Mouse (Mus musculus) c-Kit-positive CD71-negative TER-119-negative erythroid progenitor cells, embryonic 14.5 days (primary cell): ENCODE results near the gene Rab6b.
A peak's percentile ranks its signal among the peaks of the same experiment; 100 is the strongest.
"Not testable (repeated sequence)": the region's sequence is repeated elsewhere in the genome, so short reads cannot be mapped to it uniquely, and the experiment has no call there.

Experiments used
- DNase-seq: peaks from one replicate; pipeline ENCODE4 v3.0.0-alpha.2; 2013; ENCODE audit warnings: low read depth

The Rab6b gene

DNA sequence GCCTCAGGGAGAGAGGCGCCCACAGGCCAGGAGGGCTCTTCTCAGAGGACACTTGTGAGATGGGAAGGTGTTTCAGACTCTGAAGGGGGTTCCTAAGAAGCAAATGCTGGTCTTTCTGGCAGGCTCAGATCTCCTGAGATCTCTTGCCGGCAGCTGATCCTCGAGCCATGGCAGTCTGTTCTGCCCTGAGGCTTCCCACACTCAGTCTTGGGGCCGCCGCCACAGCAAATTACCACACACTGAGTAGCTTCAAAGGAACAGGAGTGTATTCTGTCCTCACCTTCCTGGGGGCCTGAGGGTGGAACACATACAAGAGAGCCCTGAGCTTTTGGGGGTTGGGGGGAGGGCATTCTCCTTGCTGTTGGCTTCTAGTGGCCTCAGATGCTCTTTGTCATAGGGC is 33.8 kb downstream of the Rab6b start:
- DNase-seq = no peak

DNA sequence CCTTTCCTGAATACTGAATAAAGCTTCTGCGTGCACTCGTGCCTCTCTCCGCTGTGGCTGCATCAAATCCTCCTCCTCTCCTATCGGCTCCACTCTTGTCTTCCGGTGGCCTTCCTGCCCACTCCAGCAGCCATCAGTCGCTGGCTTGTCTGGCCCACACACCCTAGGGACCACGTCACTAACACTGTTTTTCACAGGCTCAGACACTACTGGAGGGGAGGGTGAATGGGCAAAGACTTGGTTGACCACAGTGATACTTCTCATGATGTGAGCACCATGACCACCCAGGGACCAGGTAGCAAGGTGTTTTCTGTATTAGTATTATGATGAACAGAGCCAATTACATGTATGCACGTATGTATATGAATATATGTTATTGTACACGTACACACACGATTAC is 34.7 kb downstream of the Rab6b start:
- DNase-seq = no peak

DNA sequence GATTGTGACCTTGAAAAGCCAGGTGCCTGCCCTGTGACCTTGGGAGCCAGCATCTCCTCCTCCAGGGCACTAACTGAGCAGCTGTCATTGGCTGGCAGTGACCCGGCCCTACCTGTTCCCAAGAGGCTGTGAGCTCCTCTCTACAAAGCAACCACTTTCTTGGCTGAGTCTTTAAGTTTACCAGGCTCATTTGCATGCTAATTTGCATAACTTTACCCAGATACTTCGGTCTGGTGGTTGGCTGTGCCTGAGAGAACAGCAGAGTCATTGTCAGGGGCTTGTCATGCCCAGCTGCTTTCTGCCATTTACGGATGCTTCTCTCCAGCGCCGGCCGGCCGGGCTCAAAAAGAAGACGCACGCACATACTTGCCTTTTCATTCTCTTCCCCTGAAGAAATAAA is 35.1 kb downstream of the Rab6b start:
- no peak for DNase-seq

DNA sequence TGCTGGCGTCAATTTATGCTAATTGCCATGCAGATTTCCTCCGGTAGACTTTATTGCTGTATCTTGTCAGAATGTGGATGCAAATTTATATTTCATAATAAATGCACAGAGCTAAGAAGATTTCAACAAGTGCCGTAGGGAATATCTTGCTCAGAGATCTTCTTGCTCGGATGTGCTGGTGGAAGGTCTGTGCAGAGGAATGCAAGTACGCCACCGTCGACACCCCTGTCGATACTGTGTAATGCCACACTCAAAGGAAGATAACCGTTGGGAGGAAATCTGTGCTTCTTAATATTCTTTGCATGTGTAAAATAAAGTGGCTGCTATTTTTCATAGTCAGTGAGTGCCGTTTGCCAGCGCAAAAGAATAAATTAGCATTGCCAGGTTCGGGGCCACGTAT is 35.5 kb downstream of the Rab6b start:
- no peak for DNase-seq

DNA sequence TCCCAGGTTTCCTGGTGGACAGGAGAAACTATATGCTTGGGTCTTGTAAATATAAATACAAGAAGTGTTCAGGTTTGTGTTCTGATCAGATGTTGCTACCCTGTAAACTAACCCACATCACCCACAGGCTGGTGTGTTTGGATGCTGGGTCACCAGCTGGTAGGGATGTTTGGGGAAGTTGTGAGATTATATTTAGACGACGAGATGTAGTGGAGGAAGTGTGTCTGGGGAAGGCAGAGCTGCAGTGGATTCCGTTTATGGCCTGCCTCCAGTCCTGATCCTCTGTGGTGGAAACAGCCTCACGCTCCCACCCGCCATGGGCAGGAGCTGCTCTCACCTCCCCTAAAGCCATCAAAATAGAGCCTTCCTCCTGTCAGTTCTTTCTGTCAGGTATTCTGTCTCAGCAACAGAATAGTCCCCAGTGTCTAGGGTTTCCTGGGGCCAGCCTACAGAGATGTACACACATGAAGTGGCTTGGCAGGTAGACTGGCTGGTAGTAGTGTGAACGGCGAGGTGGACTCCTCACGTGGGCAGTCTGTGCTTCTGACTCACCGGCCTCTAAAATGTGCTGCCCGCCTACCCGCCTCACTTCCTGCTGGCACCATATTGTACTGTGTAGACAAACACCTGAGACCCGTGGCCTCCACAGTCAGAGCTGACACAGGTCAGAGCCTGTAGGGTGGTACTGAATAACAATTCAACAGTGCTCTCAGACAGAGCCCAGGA is 37.6 kb downstream of the Rab6b start:
- no peak for DNase-seq

DNA sequence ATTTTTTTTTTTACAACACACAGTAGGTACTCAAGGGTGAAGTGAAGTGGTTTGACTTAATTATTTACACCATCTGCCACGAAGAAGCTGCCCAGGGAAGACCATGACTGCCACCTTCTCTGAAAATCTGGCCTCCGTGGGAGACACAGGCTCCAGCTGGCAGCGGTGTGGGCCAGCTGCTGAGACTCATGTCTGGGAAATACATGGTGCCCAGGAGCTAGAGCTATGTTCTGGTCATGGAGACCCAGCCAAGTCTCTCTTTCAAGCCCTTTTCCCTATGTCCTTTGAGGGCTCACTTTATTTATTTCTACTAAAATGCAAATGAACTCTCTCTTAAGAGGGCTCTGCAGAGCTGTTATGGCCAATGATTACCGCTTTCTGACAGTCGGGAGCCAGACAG is 41.7 kb downstream of the Rab6b start:
- no peak for DNase-seq

DNA sequence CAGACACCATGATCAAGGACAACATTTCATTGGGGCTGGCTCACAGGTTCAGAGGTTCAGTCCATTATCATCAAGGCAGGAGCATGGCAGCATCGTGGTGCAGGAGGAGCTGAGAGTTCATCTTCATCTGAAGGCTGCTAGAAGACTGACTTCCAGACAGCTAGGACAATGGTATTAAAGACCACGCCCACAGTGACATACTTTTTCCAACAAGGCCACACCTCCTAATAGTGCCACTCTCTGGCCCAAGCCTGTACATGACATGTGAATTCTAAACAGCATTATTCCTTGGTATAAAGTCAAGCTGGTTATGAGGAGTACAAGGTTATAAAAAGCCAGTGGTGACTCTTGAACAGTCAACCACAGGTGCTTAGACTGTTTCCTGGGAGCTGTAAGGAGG is 43.0 kb downstream of the Rab6b start:
- no peak for DNase-seq

DNA sequence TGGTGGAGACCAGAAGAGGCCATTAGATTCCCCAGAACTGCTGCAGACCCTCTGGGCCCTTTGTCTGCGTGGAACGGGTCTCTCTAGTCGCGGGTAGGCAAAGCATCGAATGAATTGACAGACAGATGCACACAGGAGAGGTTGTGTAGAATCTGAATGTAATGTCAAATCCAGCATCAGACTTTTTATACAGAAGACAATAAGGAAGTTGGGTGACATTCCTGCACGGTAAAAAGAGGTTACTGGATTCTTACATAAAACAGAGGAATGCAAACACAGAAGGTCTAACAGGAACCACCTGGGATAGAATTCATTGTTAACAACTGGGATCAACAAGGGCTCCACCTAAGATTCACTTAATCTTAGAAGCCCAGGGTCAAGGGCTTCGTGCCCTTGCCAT is 43.6 kb downstream of the Rab6b start:
- DNase-seq = not testable (repeated sequence)

DNA sequence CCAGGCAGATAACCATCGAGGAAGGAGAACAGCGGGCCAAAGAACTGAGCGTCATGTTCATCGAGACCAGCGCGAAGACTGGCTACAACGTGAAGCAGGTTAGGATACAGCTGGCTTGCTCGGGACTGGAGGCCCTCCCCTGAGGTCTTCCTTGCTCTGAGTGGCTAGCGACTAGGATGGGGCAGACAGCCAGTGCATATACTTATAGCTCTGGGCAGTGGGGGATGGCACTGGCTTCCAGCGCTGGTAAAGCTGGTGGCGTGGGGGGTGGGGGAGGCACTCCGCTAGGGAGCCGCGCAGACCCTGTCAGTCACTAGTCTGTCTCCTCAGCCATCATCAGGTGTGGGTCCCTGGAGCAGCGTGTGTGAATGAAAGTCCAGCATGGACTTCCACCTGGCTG is 52.2 kb downstream of the Rab6b start:
- DNase-seq = no peak

DNA sequence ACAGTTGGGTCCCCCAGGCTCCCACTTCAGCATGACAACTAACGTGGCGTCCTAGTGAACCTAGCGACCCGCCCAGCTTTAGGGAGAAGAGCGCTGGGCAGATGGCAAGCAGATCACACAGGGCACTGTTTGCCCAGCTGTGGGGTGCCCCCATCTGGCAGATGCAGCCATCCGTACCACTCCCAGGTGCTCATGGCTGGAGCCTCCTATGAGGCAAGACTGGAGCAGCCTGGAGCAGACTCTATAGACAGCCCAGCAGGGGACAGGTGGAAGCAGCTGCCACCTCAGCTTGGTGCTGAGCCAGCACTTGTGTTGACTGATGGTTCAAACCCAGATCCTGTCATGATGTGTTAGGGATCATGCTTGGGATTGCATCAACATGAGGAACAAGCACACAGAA is 56.5 kb downstream of the Rab6b start:
- DNase-seq = no peak

DNA sequence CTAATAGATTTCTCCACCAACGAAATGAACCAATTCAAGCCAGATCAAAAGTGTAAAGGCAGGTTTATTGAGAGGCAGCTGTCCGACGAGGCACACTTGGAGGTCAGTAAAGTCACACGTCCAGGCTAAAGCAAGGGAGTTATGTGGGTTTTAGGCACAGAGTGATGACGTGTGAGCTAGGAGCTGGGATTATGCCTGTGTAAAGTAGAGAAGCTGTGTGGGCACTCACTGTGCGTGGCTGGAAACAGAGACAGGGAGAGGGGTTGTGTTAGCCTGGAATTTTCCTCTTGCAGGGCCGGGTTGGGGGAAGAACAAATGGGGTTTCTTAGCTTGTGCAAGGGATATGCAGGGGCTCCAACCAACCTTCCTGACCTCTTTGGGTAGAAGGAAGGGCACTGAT is 57.2 kb downstream of the Rab6b start:
- no peak for DNase-seq

DNA sequence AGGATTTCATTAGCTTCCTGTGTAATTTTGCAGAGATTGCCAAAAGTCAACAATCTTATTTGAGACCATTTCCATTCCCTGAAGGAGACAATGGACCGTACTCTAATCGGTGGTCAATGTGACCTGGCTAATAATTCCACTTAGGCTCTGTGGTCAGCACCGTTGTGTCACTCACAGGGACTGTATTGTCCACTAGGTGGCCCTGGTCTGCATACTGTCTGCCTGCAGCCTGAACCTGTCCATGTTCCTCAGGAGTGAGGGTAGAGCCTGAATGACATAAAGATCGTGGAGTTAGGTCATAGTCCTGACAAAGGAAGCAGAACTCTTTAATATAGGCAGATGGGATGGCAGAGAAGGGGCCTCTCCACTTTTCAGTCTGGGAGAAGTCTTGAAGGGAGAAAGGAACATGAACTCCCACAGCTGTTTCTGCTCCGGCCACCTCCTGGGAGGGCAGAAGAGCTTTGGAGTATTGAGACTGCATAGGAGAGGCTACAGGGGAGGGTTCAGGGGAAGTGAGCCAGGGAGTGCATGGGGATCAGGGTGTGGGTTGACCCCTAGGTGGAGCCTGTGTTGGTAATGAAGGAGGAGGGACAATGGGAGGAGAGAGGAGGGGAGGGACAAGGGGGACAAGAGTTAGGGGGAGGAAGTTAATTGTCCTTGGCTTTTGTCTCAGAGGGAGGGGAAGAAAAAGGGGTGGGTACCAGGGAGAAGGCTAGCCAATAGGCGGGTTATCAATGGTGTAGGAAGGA is 63.4 kb downstream of the Rab6b start:
- no peak for DNase-seq

DNA sequence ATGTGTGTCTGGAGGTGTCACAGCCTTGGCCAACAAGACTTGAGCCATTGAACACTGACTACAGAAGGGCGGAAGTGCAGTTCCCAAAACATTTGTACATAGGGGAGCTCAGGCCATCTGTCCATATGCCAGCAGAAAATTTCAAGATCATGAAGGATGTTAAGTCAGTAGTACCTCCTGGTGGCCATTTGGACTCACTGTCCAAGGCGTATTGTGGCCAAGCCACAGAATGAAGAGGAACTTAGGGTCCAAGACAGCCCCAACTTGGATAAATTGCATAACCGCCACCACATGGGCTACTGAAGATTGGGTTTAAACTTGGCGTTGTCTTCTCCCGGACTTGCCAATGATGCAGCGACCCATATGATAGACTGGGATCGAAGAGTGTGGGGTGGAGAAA is 64.1 kb downstream of the Rab6b start:
- no peak for DNase-seq

DNA sequence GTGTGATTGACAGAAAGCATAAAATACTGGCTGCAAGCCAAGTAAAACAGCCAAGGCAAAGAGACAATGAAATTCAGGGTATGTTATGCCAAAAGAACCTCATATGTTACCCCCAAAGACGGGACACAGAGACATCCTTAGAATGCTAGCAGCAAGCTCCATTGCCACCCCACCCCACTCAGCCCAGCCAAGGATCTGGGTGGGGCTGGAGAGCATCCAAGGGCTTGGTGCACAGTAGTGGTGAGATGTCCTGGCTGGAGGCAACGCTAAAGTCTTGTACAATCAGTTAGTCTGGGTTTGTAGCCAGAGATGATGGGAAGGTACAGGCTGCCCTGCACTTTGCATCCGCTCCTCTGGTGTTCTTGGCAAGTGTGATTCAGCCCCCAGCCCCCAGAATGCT is 68.7 kb downstream of the Rab6b start:
- DNase-seq = no peak

DNA sequence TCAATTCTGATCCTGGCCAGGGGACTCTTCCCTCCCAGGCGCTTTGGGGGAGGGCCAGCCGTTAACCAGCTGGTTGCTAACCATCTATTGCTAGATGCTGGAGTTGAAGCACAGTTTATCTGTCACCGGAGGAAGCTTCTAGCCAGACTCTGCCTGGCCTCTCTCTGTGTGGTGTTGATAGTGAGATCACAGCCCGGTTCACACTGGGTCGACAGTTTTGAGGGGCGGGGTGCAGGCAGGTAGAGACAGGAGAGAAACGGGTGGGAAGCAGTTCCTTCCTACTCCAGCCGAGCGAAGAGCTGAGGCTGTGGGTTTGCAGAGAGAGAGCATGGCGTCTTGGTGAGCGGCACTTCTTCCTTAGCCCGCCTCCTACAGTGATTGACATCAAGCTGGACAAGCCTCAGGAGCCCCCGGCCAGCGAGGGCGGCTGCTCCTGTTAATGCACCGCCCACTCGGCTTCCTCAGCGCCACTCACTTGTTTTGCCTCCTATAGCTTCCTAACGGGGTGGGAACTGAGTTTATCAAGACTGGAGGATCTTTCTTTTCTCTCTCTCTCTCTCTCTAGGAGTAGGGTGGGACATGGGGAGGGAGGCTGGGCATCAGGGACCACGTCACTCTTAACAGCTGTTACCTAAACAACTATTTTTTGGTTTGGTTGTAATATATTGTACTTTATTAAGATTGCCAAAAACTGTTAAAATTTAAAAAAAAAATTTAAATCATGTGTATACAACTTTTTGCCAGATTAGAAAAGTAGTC is 69.4 kb downstream of the Rab6b start:
- DNase-seq = peak; percentile 68

DNA sequence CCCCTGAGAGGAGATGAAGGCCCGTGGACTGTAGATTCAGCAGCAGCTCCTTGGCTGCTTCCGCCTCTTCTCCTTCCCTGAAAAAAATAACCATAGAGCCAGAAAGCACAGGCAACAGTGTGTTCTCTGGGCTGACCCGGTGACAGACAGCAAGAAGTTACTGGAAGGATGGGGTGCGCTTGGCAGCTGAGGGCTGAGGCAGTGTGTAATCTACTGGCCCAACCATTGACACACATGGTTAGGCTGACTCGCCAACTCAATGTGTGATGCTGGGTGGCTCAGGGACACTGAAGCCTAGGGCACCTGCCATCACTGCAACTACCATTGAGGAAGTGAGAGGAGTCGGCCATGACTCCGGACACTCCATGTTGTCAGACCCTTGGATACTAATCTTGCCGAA is 70.3 kb downstream of the Rab6b start:
- DNase-seq = no peak

DNA sequence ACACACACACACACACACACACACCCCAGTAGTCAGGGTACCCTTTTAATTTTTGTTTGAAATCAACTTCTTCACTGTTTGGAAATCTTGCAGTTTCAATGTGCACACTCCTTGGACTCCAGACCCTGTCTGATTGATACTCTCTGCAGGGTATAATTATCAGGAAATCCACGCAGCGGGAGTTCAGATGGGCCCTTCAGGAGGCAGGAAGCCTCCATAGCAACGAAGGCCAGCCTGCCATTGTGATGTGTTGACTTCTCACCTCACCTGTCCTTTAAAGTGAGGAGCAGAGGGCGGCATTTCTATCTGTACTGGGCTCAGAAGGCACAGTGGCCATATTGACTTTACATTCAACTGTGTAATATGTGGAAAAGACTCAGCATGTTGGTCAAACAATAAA is 73.3 kb downstream of the Rab6b start:
- no peak for DNase-seq

DNA sequence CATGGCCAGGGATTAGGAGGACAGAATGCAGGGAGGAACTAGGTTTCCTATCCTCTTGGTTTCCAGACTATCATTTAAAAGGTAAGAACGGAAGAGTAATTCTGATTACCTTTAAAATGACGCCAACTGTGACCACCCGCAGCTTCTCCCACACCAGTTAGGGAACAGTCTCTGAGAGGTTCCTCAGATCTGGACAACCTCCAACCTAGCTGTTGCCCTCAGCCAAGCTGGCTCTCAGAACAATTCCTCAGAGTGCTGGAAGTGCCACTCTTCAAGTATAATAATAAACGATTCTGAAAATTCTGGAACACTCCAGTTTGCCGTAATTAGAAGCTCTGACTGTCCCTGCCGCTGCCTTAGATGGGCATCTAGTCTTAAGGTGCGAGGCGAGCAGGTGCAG is 74.4 kb downstream of the Rab6b start:
- DNase-seq = no peak

DNA sequence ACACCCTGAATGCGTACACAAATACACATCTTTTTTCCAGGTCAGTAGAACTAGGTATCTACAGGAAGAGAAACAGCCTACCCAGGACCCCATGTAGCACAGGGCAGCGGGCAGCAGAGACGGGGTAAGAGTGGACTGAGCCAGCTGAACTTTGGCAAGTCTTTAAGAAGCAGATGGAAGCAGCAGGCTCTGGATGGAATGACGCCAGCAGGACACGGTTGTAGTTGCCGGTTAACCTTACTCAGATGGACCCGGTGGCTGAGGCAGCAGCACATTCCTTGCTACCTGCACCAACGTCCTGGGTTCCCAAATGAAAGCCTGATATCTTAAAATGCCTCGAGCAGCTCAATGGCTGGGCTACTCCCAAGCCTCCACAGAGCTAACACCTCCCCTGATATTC is 75.2 kb downstream of the Rab6b start:
- DNase-seq = no peak

DNA sequence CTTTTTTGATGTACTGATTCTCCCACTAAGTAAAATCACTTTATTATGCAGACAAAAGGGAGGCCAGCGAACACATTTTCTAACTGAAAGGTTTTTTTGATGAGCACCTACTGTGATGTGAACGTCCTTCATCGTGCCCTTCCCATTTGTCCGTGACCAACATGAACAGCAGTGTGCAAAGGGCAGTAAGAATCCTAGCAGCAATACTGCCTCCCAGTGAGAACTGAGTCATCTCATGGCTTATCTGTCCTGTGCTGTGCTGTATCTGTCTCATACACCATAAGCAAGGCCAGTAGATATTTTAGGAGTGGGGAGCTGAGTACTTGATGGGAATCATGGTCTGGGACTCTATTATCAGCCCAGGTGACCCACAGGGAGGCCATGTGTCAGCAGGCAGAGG is 76.8 kb downstream of the Rab6b start:
- DNase-seq = no peak

DNA sequence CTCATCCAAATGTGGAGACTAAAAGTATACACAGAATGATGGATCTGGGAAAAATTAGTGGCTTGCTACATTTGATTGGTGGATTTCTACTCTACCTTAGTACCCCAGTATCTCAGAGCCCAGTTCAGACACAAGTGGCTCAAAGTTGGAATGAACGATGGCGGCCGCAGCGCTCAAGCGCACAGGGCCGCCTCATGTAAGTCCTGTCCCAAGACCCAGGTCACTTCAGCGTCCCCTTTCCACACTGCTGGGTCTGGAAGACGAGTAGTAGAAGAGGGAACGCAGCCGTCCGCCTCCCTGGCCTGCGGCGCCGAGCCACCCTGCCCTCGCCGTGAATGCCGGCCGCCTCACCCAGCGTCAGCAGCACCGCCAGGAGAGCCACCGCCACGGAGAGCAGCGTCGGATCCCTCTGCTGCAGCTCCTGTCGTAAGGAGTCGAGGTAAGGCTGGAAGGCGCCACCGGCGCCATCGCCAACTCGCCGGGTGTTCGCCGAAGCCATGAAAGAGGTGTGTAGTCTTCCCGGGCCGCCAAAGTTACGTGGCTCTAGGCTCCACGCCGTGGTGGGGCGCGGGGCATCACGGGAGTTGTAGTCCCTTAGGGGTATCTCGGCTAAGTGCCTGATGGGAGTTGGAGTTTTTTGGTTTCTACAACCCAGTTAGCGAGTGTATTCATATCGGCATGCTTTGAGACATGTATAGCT is 90.1 kb downstream of the Rab6b start, which contains the start of gene Srprb:
Srprb (minus strand) TSS at position 577 of the 700 bp plus-strand sequence.
- peak; percentile 81 for DNase-seq

DNA sequence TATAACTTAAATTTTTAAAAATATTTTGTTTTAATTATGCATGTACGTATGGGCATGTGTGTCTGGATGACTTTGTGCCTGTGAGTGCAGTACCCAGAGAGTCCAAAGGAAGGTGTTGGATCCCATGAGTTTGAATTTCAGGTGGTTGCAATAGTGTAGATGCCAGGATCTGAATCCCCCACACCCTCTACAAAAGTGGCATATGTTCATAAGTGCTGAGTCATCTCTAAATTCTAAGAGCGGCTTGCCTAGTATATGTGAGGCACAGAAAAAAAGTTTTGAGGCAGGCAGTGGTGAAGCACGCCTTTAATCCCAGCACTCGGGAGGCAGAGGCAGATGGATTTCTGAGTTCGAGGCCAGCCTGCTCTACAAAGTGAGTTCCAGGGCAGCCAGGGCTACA is 94.2 kb downstream of the Rab6b start:
- DNase-seq = no peak
